Mouse (Mus musculus) stomach, embryonic 14.5 days (tissue): ENCODE results near the gene Sez6l2. TPM values are rescaled to one million over a fixed set of nuclear protein-coding genes. Genes with fewer than 3 reads are reported as not detected.

Experiments
- ATAC-seq: fragments of 200-750 bp; cut with Nextera tagmentation; 2 replicates; pipeline ENCODE4 v1.8.0; 2017; ENCODE audit warnings: low read depth, moderate TSS enrichment; ENCODE audit not compliant: insufficient number of reproducible peaks, insufficient read depth, low FRiP score
- H3K27ac ChIP-seq: fragments of 300-500 bp; sonication (generic); 2 replicates; pipeline ENCODE4 v1.5.1; 2014; ENCODE audit warnings: mild to moderate bottlenecking, low read length, moderate library complexity, mixed read lengths
- H3K27me3 ChIP-seq: fragments of 300-500 bp; sonication (generic); 2 replicates; pipeline ENCODE4 v1.6.1; 2014; ENCODE audit warnings: low read length, control low read depth, mixed read lengths; ENCODE audit not compliant: control insufficient read depth, insufficient read depth
- H3K36me3 ChIP-seq: fragments of 300-500 bp; sonication (generic); 2 replicates; pipeline ENCODE4 v1.6.1; 2014; ENCODE audit warnings: mild to moderate bottlenecking, control low read depth, low read length, moderate library complexity, mixed read lengths; ENCODE audit not compliant: control insufficient read depth, insufficient read depth
- H3K4me1 ChIP-seq: fragments of 300-500 bp; sonication (generic); 2 replicates; pipeline ENCODE4 v1.6.1; 2014; ENCODE audit warnings: low read length, control low read depth, mixed read lengths; ENCODE audit not compliant: control insufficient read depth, insufficient read depth
- H3K4me2 ChIP-seq: fragments of 300-500 bp; sonication (generic); replicated peaks from 2 replicates; pipeline ENCODE4 v1.6.1; 2014; ENCODE audit warnings: low read depth, low read length, control low read depth
- H3K4me3 ChIP-seq: fragments of 300-500 bp; sonication (generic); 2 replicates; pipeline ENCODE4 v1.5.1; 2014; ENCODE audit warnings: low read depth, low read length, control low read depth
- H3K9ac ChIP-seq: fragments of 300-500 bp; sonication (generic); replicated peaks from 2 replicates; pipeline ENCODE4 v1.6.1; 2014; ENCODE audit warnings: low read depth, mild to moderate bottlenecking, control low read depth, low read length, moderate library complexity, mixed read lengths
- H3K9me3 ChIP-seq: fragments of 300-500 bp; sonication (generic); 2 replicates; pipeline ENCODE4 v1.6.1; 2016; ENCODE audit warnings: low read depth, low read length, control low read depth; ENCODE audit not compliant: control insufficient read depth
- WGBS: fragments of 180-500 bp; shearing (Covaris S2); extraction: QIAGEN DNeasy Blood & Tissue Kit; methylation state at CpG from one replicate; pipeline ENCODE4 v1.1.7; 2014; 5-methylcytosine and 5-hydroxymethylcytosine counted together
- polyA plus RNA-seq: library from polyadenylated mRNA; unstranded; fragments of >200 nt; fragmentation: Nextera tagmentation; extraction: Ambion mirVana; gene quantifications from 2 replicates; pipeline ENCODE4 v1.2.1, GENCODE M21; 2014

Gene Sez6l2
- polyA plus RNA-seq, 1 experiment from 2014 or later, result 2.9 TPM

DNA sequence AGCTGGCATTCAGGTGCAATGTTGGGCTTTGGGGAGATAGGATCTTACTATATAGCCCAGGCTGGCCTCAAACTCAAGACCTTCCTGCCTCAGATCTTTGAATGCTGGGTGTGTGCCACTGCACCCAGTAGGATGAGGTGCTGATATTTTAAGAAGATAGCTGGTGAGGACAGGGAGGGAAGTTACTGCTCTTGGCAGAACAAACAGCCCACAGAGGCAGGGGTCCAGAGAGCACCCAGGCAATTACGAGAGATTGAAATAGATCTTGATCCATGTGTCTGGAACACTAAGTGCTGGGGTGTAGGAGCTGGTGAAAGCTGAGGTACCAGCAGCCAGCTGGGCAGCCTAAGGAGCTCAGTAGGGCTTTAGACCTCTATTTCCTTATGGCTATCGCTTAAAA, 31.2 kb downstream of the Sez6l2 start:
- Histone ChIP-seq H3K36me3 (peaks cover 25% of the 10 kb centered on the region), H3K4me1 (no peaks in the 10 kb centered on the region), H3K4me3 (no peak overlapping the region), H3K9ac (no peak overlapping the region), H3K9me3 (no peaks in the 10 kb centered on the region), H3K27me3 (no peaks in the 10 kb centered on the region), H3K27ac (no peak overlapping the region), H3K4me2 (no peak overlapping the region)
- ATAC-seq, result no peak
- WGBS, result 84% methylated on average over 2 of the region's 2 CpGs

GRCm38 (mm10) chr7:126982054-126982453, 31.7 kb downstream of the Sez6l2 start:
- WGBS, result 78% methylated on average over 4 of the region's 4 CpGs
- no peaks in the 10 kb centered on the region for H3K9me3 ChIP-seq
- H3K27me3 ChIP-seq, result no peaks in the 10 kb centered on the region
- no peaks in the 10 kb centered on the region for H3K4me1 ChIP-seq
- no peak overlapping the region for H3K27ac ChIP-seq
- peaks cover 25% of the 10 kb centered on the region for H3K36me3 ChIP-seq
- H3K9ac ChIP-seq, result no peak overlapping the region
- H3K4me3 ChIP-seq, result no peak overlapping the region
- no peak overlapping the region for H3K4me2 ChIP-seq
- ATAC-seq, result no peak

- no peak for ATAC-seq
- peaks cover 21% of the 10 kb centered on the region for H3K36me3 ChIP-seq
- WGBS, result 75% methylated on average over 7 of the region's 7 CpGs
These were observed 32.8 kb downstream of the Sez6l2 start for GRCm38 (mm10) chr7:126983113-126983512.

DNA sequence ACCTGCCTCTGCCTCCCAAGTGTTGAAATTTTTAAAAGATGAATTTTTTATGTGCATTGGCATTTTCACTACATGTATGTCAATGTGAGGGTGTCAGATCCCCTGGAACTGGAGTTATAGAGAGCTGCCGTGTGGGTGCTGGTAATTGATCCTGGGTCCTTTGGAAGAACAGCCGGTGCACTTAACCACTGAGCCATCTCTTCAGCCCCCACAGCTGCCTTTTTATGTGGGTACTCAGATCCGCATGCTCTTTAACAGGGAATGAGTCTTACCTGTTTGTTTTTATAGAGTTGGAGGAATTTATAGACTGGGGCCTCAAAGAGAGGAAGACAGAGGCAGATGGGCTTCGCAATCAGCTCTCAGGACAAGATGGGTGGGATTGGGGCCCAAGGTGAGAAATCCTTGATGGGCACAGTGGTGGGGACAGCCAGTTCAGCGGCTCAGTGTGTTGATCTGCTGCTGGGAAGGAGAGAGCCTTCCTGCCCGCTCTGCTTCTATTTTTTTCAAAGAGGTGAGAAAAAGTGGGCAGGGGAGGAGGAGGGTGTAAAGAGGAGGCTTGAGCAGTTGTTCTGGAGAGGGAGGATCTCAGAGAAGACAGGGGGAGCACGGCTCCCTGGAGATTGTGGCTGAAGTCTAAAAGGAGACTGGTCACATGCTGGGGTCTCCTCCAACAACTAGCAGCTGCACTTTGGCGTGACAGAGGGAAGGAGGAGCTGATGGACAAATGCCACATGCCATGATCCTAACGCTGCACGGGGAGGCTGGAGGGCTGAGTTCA, 34.5 kb downstream of the Sez6l2 start:
- Histone ChIP-seq H3K27ac (no peak overlapping the region), H3K4me1 (no peaks in the 10 kb centered on the region), H3K9me3 (no peaks in the 10 kb centered on the region), H3K36me3 (peaks cover 3% of the 10 kb centered on the region), H3K27me3 (no peaks in the 10 kb centered on the region), H3K9ac (no peak overlapping the region), H3K4me3 (no peak overlapping the region), H3K4me2 (no peak overlapping the region)
- WGBS, result 39% methylated on average over 10 of the region's 10 CpGs
- no peak for ATAC-seq

More at GRCm38 (mm10) chr7:126983113-126983512, 32.8 kb downstream of the Sez6l2 start:
- Histone ChIP-seq H3K9ac (no peak overlapping the region), H3K4me1 (no peaks in the 10 kb centered on the region), H3K9me3 (no peaks in the 10 kb centered on the region), H3K4me2 (no peak overlapping the region), H3K4me3 (no peak overlapping the region), H3K27ac (no peak overlapping the region), H3K27me3 (no peaks in the 10 kb centered on the region)

GRCm38 (mm10) chr7:126986319-126986718, 36.0 kb downstream of the Sez6l2 start:
- no peak overlapping the region for H3K9ac ChIP-seq
- ATAC-seq, result peak; percentile 66; the same call in 1 of the 2 replicates
- H3K4me2 ChIP-seq, result no peak overlapping the region
- no peaks in the 10 kb centered on the region for H3K9me3 ChIP-seq
- H3K27ac ChIP-seq, result no peak overlapping the region
- no peaks in the 10 kb centered on the region for H3K27me3 ChIP-seq
- WGBS, result 41% methylated on average over 9 of the region's 9 CpGs
- H3K36me3 ChIP-seq, result no peaks in the 10 kb centered on the region
- no peaks in the 10 kb centered on the region for H3K4me1 ChIP-seq
- no peak overlapping the region for H3K4me3 ChIP-seq

- H3K27ac ChIP-seq, result no peak overlapping the region
- 64% methylated on average over 8 of the region's 8 CpGs for WGBS
- no peaks in the 10 kb centered on the region for H3K4me1 ChIP-seq
- no peak overlapping the region for H3K9ac ChIP-seq
- no peak overlapping the region for H3K4me2 ChIP-seq
- no peaks in the 10 kb centered on the region for H3K9me3 ChIP-seq
- no peaks in the 10 kb centered on the region for H3K36me3 ChIP-seq
- no peak overlapping the region for H3K4me3 ChIP-seq
- no peaks in the 10 kb centered on the region for H3K27me3 ChIP-seq
- ATAC-seq, result no peak
These were observed 38.5 kb downstream of the Sez6l2 start for GRCm38 (mm10) chr7:126988816-126989215.

DNA sequence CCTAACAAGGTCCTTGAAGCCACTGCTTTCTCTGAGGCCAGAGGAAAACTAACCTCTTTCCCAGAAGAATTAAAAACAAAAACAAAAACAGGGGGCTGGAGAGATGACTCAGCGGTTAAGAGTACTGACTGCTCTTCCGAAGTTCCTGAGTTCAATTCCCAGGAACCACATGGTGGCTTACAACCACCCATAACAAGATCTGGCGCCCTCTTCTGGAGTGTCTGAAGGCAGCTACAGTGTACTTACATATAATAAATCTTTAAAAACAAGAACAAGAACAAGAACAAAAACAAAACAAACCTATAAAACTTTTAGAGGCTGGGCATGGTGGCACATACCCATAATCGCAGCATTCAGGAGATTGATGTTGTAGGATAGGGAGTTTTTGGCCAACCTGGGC, 46.1 kb downstream of the Sez6l2 start:
- H3K4me1 ChIP-seq, result no peaks in the 10 kb centered on the region
- WGBS, result 81% methylated on average over 4 of the region's 4 CpGs
- no peak overlapping the region for H3K27ac ChIP-seq
- ATAC-seq, result no peak
- no peak overlapping the region for H3K9ac ChIP-seq
- no peaks in the 10 kb centered on the region for H3K36me3 ChIP-seq
- no peak overlapping the region for H3K4me2 ChIP-seq
- H3K9me3 ChIP-seq, result no peaks in the 10 kb centered on the region
- no peak overlapping the region for H3K4me3 ChIP-seq
- no peaks in the 10 kb centered on the region for H3K27me3 ChIP-seq

GRCm38 (mm10) chr7:126999568-126999967, 49.2 kb downstream of the Sez6l2 start:
- Histone ChIP-seq H3K27ac (no peak overlapping the region), H3K36me3 (no peaks in the 10 kb centered on the region), H3K4me2 (no peak overlapping the region), H3K27me3 (no peaks in the 10 kb centered on the region), H3K4me1 (no peaks in the 10 kb centered on the region), H3K4me3 (no peak overlapping the region), H3K9me3 (no peaks in the 10 kb centered on the region), H3K9ac (no peak overlapping the region)
- ATAC-seq, result no peak
- WGBS, result 77% methylated on average over 10 of the region's 10 CpGs

- H3K4me2 ChIP-seq, result no peak overlapping the region
- peaks cover 5% of the 10 kb centered on the region for H3K4me1 ChIP-seq
- no peaks in the 10 kb centered on the region for H3K27me3 ChIP-seq
- no peak for ATAC-seq
- H3K9ac ChIP-seq, result no peak overlapping the region
- H3K9me3 ChIP-seq, result no peaks in the 10 kb centered on the region
- 81% methylated on average over 5 of the region's 5 CpGs for WGBS
- no peak overlapping the region for H3K27ac ChIP-seq
- no peaks in the 10 kb centered on the region for H3K36me3 ChIP-seq
- H3K4me3 ChIP-seq, result no peak overlapping the region
These were observed 53.3 kb downstream of the Sez6l2 start for GRCm38 (mm10) chr7:127003620-127004019.
